9 mouse cellular contexts compared by ENCODE assay signal in the genomic region with DNA sequence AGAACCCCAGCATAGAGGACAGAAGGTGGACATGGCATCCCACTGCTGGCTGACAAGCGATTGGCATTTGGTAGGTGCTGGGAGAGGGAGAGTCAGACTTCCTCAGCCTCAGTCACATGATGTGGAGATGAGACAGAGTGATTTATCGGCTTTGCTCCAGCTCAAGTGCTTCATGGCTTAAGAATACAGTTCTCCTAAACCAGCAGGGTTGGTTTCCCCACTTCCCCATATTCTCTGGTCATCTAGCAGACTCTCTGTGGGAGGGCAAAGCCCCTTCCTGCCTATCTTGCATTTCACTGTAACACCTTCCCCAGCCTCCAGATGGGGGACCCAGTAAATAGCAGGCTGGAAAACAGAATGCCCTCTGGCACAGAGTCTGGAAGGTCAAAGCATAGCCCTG.
A peak's percentile ranks its signal among the peaks of the same experiment; 100 is the strongest.
DNase-seq lines count a peak whose midpoint lies in the region; ATAC-seq and TF ChIP-seq lines count a peak whose summit lies in the region.
"Had no signal": no experiment of that assay in that cellular context is flagged by ENCODE, and none has a peak within 500 bp of the region (broad histone marks: within the 10 kb centered on the region; RNA-seq: fewer than 3 reads in every experiment).

No protein-coding gene starts in this region.

- peaks cover 38% of the 10 kb centered on the region for H3K4me1 ChIP-seq in forebrain, embryonic 10.5 days
- no peaks in the 10 kb centered on the region; the same call in 1 of the 2 replicates for H3K4me1 ChIP-seq in forebrain, embryonic 11.5 days (replicated peaks; ENCODE audit: control insufficient read depth, insufficient read depth, low read length)
- H3K4me1 ChIP-seq in MEL (ENCODE audit: control insufficient read depth in 1 of 2, insufficient read depth in 2 of 2, low read length in 2 of 2): no peaks in the 10 kb centered on the region; a peak in 1 of 4 replicates
- no peaks in the 10 kb centered on the region for H3K4me1 ChIP-seq in lung, embryonic 16.5 days (replicated peaks; ENCODE audit: control insufficient read depth, insufficient read depth, low read length)

- no peaks in the 10 kb centered on the region for H3K36me3 ChIP-seq in forebrain, embryonic 10.5 days (replicated peaks)
- no peaks in the 10 kb centered on the region for H3K36me3 ChIP-seq in forebrain, embryonic 11.5 days (ENCODE audit: control insufficient read depth, insufficient read depth, low read length)
- H3K36me3 ChIP-seq in MEL (ENCODE audit: control insufficient read depth in 1 of 2, insufficient read depth in 2 of 2, low read length in 2 of 2): no peaks in the 10 kb centered on the region
- H3K36me3 ChIP-seq in lung, embryonic 16.5 days (ENCODE audit: control insufficient read depth, insufficient read depth, low read length): no peaks in the 10 kb centered on the region

- no peak for DNase-seq in forebrain, embryonic 10.5 days (ENCODE audit: extremely low spot score, low spot score)
- no peak for DNase-seq in forebrain, embryonic 11.5 days (ENCODE audit: low spot score)
- peak; percentile 4 for DNase-seq in MEL (ENCODE audit: low read depth, low spot score)
- DNase-seq in urinary bladder, adult 18-20 months (ENCODE audit: low spot score in 2 of 2): no peak

- no peaks in the 10 kb centered on the region for H3K79me2 ChIP-seq in MEL (ENCODE audit: control insufficient read depth, insufficient read depth, low read length, poor library complexity)

- H3K4me2 ChIP-seq in forebrain, embryonic 11.5 days (ENCODE audit: low read depth, low read length, severe bottlenecking): no peak overlapping the region
- peak overlapping the region; percentile 25 for H3K4me2 ChIP-seq in lung, embryonic 16.5 days (ENCODE audit: low read depth, low read length)

- WGBS in forebrain, embryonic 10.5 days: 65% methylated on average over 2 of the region's 2 CpGs
- 69% methylated on average over 2 of the region's 2 CpGs for WGBS in forebrain, embryonic 11.5 days
- 24% methylated on average over 2 of the region's 2 CpGs for WGBS in lung, embryonic 16.5 days

- H3K9me3 ChIP-seq in forebrain, embryonic 10.5 days: no peaks in the 10 kb centered on the region
- H3K9me3 ChIP-seq in forebrain, embryonic 11.5 days (ENCODE audit: control insufficient read depth, low read length): no peaks in the 10 kb centered on the region
- H3K9me3 ChIP-seq in MEL (replicated peaks; ENCODE audit: insufficient read depth, low read length): no peaks in the 10 kb centered on the region
- H3K9me3 ChIP-seq in lung, embryonic 16.5 days (ENCODE audit: control insufficient read depth, low read length): no peaks in the 10 kb centered on the region

- H3K27ac ChIP-seq in forebrain, embryonic 10.5 days: peak overlapping the region; percentile 77
- H3K27ac ChIP-seq in forebrain, embryonic 11.5 days (ENCODE audit: low read depth, low read length): no peak overlapping the region
- H3K27ac ChIP-seq in MEL (ENCODE audit: control insufficient read depth, low read depth, low read length): no peak overlapping the region
- H3K27ac ChIP-seq in lung, embryonic 16.5 days (ENCODE audit: low read length): peak overlapping the region; percentile 17; the same call in 1 of the 2 replicates

- TF ChIP-seq POLR2A in MEL (IDR thresholded peaks at IDR 0.05; ENCODE audit: control insufficient read depth in 1 of 2, insufficient read depth in 1 of 2, low read depth in 1 of 2, low read length in 2 of 2, poor library complexity in 1 of 2): no peak

- no peak for TF ChIP-seq RAD21 in MEL (IDR thresholded peaks at IDR 0.05; ENCODE audit: low read depth, low read length)

- no peak overlapping the region for H3K9ac ChIP-seq in forebrain, embryonic 11.5 days (ENCODE audit: low read length)
- H3K9ac ChIP-seq in MEL (ENCODE audit: control insufficient read depth, low read depth, low read length, poor library complexity, severe bottlenecking): no peak overlapping the region
- no peak overlapping the region for H3K9ac ChIP-seq in lung, embryonic 16.5 days (ENCODE audit: low read length)

- no peak for ATAC-seq in forebrain, embryonic 11.5 days (replicated peaks; ENCODE audit: low FRiP score)
- ATAC-seq in hematopoietic stem cell, adult 5-6 weeks (replicated peaks in 1 of 2; ENCODE audit: insufficient read depth in 1 of 2, low FRiP score in 2 of 2, low TSS enrichment in 1 of 2, low read depth in 1 of 2, poor library complexity in 2 of 2, severe bottlenecking in 2 of 2): peak; percentile 79 to 82
- peak; percentile 45; the same call in 1 of the 2 replicates for ATAC-seq in lung, embryonic 16.5 days (ENCODE audit: low read depth)
- ATAC-seq in erythroid progenitor cell, adult 5-6 weeks (replicated peaks; ENCODE audit: low FRiP score, poor library complexity, severe bottlenecking): no peak
- ATAC-seq in cerebellum, adult (ENCODE audit: insufficient number of reproducible peaks, low FRiP score, low TSS enrichment): no peak

- no peak for TF ChIP-seq CTCF in MEL (IDR thresholded peaks at IDR 0.05 in 2 of 3, conservative IDR thresholded peaks at IDR 0.05 in 1 of 3; ENCODE audit: control insufficient read depth in 1 of 3, insufficient read depth in 1 of 3, low read depth in 2 of 3, low read length in 3 of 3, poor library complexity in 1 of 3, severe bottlenecking in 1 of 3)

- no peak overlapping the region for H3K4me3 ChIP-seq in forebrain, embryonic 10.5 days
- H3K4me3 ChIP-seq in forebrain, embryonic 11.5 days (ENCODE audit: low read depth, low read length): no peak overlapping the region
- no peak overlapping the region for H3K4me3 ChIP-seq in MEL (ENCODE audit: control insufficient read depth in 1 of 2, insufficient read depth in 1 of 2, low read depth in 2 of 2, low read length in 2 of 2)
- no peak overlapping the region; the same call in 1 of the 2 replicates for H3K4me3 ChIP-seq in lung, embryonic 16.5 days (ENCODE audit: low read length)

- H3K27me3 ChIP-seq in forebrain, embryonic 10.5 days (ENCODE audit: poor library complexity, severe bottlenecking): no peaks in the 10 kb centered on the region; the same call in 1 of the 2 replicates
- H3K27me3 ChIP-seq in forebrain, embryonic 11.5 days (ENCODE audit: control insufficient read depth, insufficient read depth, low read length): no peaks in the 10 kb centered on the region
- H3K27me3 ChIP-seq in MEL (ENCODE audit: control insufficient read depth in 1 of 2, insufficient read depth in 2 of 2, low read length in 2 of 2): no peaks in the 10 kb centered on the region
- H3K27me3 ChIP-seq in lung, embryonic 16.5 days (ENCODE audit: control insufficient read depth, insufficient read depth, low read depth, low read length): no peaks in the 10 kb centered on the region
- H3K27me3 ChIP-seq: CH12.LX had no signal

- no peak for TF ChIP-seq EP300 in MEL (IDR thresholded peaks at IDR 0.05; ENCODE audit: low read depth in 1 of 2, low read length in 2 of 2)

TF ChIP-seq in MEL, 35 proteins besides CTCF, POLR2A, EP300 and RAD21:
- no peak for TF ChIP-seq NELFE (IDR thresholded peaks at IDR 0.05; ENCODE audit: low read depth, low read length)
- no peak for TF ChIP-seq E2F4 (IDR thresholded peaks at IDR 0.05; ENCODE audit: borderline replicate concordance, low read depth, low read length)
- TF ChIP-seq NRF1 (IDR thresholded peaks at IDR 0.05; ENCODE audit: insufficient read depth, low read depth, low read length, poor library complexity, severe bottlenecking): no peak
- TF ChIP-seq ZMIZ1 (IDR thresholded peaks at IDR 0.05; ENCODE audit: low read depth, low read length): no peak
- TF ChIP-seq USF1 (IDR thresholded peaks at IDR 0.05; ENCODE audit: low read depth, low read length): peak; percentile 51; the same call in 1 of the 2 replicates

Comparison
In these comparisons a context has a peak if more than half of its experiments do, and no peak if none do; other contexts are left out.
1. H3K27ac ChIP-seq: peak in forebrain, embryonic 10.5 days (single experiment) and lung, embryonic 16.5 days (single experiment); none in forebrain, embryonic 11.5 days (single experiment) and MEL (single experiment).
2. ATAC-seq: peak in hematopoietic stem cell, adult 5-6 weeks (2 of 2) and lung, embryonic 16.5 days (single experiment); none in forebrain, embryonic 11.5 days (single experiment), erythroid progenitor cell, adult 5-6 weeks (single experiment) and cerebellum, adult (single experiment).